Mouse (Mus musculus): Measurements from ENCODE around the gene Cnot1. TPM values are rescaled to one million over a fixed set of nuclear protein-coding genes. Genes with fewer than 3 reads are reported as not detected.

Cnot1 gene
- total RNA-seq, 1 experiment = 207 TPM

DNA sequence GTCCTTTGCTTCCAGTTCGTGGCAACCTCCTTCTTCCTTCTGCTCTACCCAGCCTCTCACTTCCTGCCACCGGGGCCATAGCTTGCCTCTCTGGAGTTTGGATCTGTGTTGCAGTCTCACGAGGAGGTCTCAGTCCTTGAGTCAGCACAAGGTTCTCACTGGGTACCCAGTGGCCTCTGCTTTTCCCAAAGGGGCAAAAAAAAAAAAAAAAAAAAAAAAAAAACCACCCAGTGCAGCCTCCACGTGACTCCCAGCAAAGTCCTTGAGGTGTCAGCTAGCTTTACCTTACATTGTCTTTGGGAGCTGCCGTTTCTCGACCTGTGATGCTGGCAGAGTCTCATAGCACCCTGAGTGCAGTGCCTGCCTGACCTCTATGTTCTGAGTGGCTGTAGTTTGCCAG is 109.1 kb downstream of the Cnot1 start:
- H3K27ac ChIP-seq (ENCODE audit: insufficient read depth, low read depth, low read length, poor library complexity, severe bottlenecking) = no peak overlapping the region
- H3K4me3 ChIP-seq (ENCODE audit: insufficient read depth in 1 of 2, low read depth in 1 of 2, low read length in 2 of 2, poor library complexity in 1 of 2, severe bottlenecking in 1 of 2) = no peak overlapping the region
- peaks cover 3 to 8% of the 10 kb centered on the region in 2 experiments; a peak in 3 of 4 replicates for H3K4me1 ChIP-seq (ENCODE audit: control insufficient read depth in 2 of 2, insufficient read depth in 2 of 2, low read length in 2 of 2, poor library complexity in 1 of 2)
- DNase-seq (ENCODE audit: low read depth, low spot score) = no peak
- TF ChIP-seq MAFK (IDR thresholded peaks at IDR 0.05; ENCODE audit: insufficient read depth, low read depth, low read length) (no peak), HCFC1 (IDR thresholded peaks at IDR 0.05; ENCODE audit: borderline replicate concordance, insufficient read depth, low read length) (no peak), ZNF384 (IDR thresholded peaks at IDR 0.05; ENCODE audit: low read depth, low read length) (peak; percentile 53; the same call in 1 of the 2 replicates)
- no peak overlapping the region for H3K9ac ChIP-seq (ENCODE audit: insufficient read depth, low read depth, low read length, poor library complexity, severe bottlenecking)
- H3K36me3 ChIP-seq (ENCODE audit: control insufficient read depth, insufficient read depth, low read length, poor library complexity, severe bottlenecking) = no peaks in the 10 kb centered on the region
- in situ Hi-C loops (cut with MboI; ENCODE audit: low sequenced_read_pairs in 2 of 2, unreplicated experiment in 2 of 2) = loop anchor here in 1 of 2 experiments (5.0 kb wide), 1 partner anchor 96 kb away; no protein-coding TSS in a partner anchor
- H3K9me3 ChIP-seq (ENCODE audit: control insufficient read depth, insufficient read depth, low read depth, low read length) = no peaks in the 10 kb centered on the region

DNA sequence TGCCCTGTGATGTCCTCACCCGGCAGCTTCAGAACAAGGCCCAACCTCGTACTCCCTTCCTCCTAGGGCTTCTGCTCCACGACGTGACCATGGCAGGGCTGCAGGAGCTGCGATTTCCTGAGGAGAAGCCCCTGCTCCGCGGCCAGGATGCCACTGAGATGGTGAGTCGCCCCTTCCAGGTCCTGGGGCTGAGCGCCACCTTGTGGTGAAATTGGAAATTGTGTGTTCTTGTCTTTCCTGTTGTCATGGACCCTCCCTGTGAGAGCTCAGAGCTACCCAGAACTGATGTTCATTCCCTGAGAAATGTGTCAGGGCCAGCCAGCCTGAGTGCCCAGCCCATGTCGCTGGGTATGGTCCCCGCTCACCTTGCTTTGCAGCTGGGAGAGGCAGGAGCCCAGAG is 110.1 kb downstream of the Cnot1 start:
- in situ Hi-C loops (cut with MboI; ENCODE audit: low sequenced_read_pairs in 2 of 2, unreplicated experiment in 2 of 2) = loop anchor here in 1 of 2 experiments (5.0 kb wide), 1 partner anchor 95 kb away; no protein-coding TSS in a partner anchor
- TF ChIP-seq ZC3H11A (IDR thresholded peaks at IDR 0.05; ENCODE audit: borderline replicate concordance, low read depth, low read length) (peak; percentile 88; the same call in 1 of the 2 replicates), ZNF384 (IDR thresholded peaks at IDR 0.05; ENCODE audit: low read depth, low read length) (no peak), HCFC1 (IDR thresholded peaks at IDR 0.05; ENCODE audit: borderline replicate concordance, insufficient read depth, low read length) (no peak)
- H3K9ac ChIP-seq (ENCODE audit: insufficient read depth, low read depth, low read length, poor library complexity, severe bottlenecking) = no peak overlapping the region

DNA sequence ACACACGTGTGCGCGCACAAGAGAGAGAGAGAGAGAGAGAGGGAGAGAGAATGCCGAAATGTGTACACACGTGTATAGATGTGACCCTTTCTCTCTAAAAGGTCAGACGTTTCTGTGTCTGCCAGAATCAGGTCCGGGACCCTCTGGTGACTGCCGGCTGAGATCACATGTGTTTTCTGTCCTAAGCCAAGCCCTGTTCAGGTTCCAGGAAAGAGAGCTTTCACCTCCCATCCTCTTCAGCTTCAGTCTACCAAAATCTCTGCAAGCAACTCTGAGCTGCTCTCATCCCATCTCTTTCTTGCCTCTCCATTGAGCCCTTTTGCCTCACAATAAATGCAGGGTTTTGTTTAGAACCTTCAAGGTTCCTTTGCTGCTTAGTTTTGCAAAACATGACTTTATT is 110.6 kb downstream of the Cnot1 start:
- no peak for DNase-seq (ENCODE audit: low read depth, low spot score)
- Histone ChIP-seq H3K9me3 (ENCODE audit: control insufficient read depth, insufficient read depth, low read depth, low read length) (no peaks in the 10 kb centered on the region), H3K9ac (ENCODE audit: insufficient read depth, low read depth, low read length, poor library complexity, severe bottlenecking) (no peak overlapping the region; the same call in 1 of the 2 replicates), H3K36me3 (ENCODE audit: control insufficient read depth, insufficient read depth, low read length, poor library complexity, severe bottlenecking) (no peaks in the 10 kb centered on the region), H3K4me1 (ENCODE audit: control insufficient read depth in 2 of 2, insufficient read depth in 2 of 2, low read length in 2 of 2, poor library complexity in 1 of 2) (peaks cover 3 to 7% of the 10 kb centered on the region in 2 experiments; a peak in 2 of 4 replicates), H3K4me3 (ENCODE audit: insufficient read depth in 1 of 2, low read depth in 1 of 2, low read length in 2 of 2, poor library complexity in 1 of 2, severe bottlenecking in 1 of 2) (peak overlapping the region in 1 of 2 experiments; percentile 46; a peak in 1 of 4 replicates), H3K27ac (ENCODE audit: insufficient read depth, low read depth, low read length, poor library complexity, severe bottlenecking) (0 out of 2 replicates have a peak overlapping the region, but pooled peaks have one; percentile 3)
- TF ChIP-seq MAFK (IDR thresholded peaks at IDR 0.05; ENCODE audit: insufficient read depth, low read depth, low read length) (no peak), HCFC1 (IDR thresholded peaks at IDR 0.05; ENCODE audit: borderline replicate concordance, insufficient read depth, low read length) (no peak), ZC3H11A (IDR thresholded peaks at IDR 0.05; ENCODE audit: borderline replicate concordance, low read depth, low read length) (no peak), ZNF384 (IDR thresholded peaks at IDR 0.05; ENCODE audit: low read depth, low read length) (no peak), CHD2 (IDR thresholded peaks at IDR 0.05; ENCODE audit: low read depth, low read length) (no peak)
- in situ Hi-C loops (cut with MboI; ENCODE audit: low sequenced_read_pairs in 2 of 2, unreplicated experiment in 2 of 2) = loop anchor here in 1 of 2 experiments (5.0 kb wide), 1 partner anchor 94 kb away; no protein-coding TSS in a partner anchor

More for the DNA sequence above, 110.1 kb downstream of the Cnot1 start:
- Histone ChIP-seq H3K27ac (ENCODE audit: insufficient read depth, low read depth, low read length, poor library complexity, severe bottlenecking) (no peak overlapping the region), H3K4me1 (ENCODE audit: control insufficient read depth in 2 of 2, insufficient read depth in 2 of 2, low read length in 2 of 2, poor library complexity in 1 of 2) (peaks cover 3 to 7% of the 10 kb centered on the region in 2 experiments; a peak in 2 of 4 replicates), H3K4me3 (ENCODE audit: insufficient read depth in 1 of 2, low read depth in 1 of 2, low read length in 2 of 2, poor library complexity in 1 of 2, severe bottlenecking in 1 of 2) (peak overlapping the region in 1 of 2 experiments; percentile 46; a peak in 3 of 4 replicates), H3K9me3 (ENCODE audit: control insufficient read depth, insufficient read depth, low read depth, low read length) (no peaks in the 10 kb centered on the region), H3K36me3 (ENCODE audit: control insufficient read depth, insufficient read depth, low read length, poor library complexity, severe bottlenecking) (no peaks in the 10 kb centered on the region)
- DNase-seq (ENCODE audit: low read depth, low spot score) = peak; percentile 95

- in situ Hi-C loops (cut with MboI; ENCODE audit: low sequenced_read_pairs in 2 of 2, unreplicated experiment in 2 of 2) = loop anchor here in 1 of 2 experiments (5.0 kb wide), 1 partner anchor 92 kb away; no protein-coding TSS in a partner anchor
- TF ChIP-seq ZNF384 (IDR thresholded peaks at IDR 0.05; ENCODE audit: low read depth, low read length) (no peak), ZC3H11A (IDR thresholded peaks at IDR 0.05; ENCODE audit: borderline replicate concordance, low read depth, low read length) (no peak), HCFC1 (IDR thresholded peaks at IDR 0.05; ENCODE audit: borderline replicate concordance, insufficient read depth, low read length) (no peak), MAFK (IDR thresholded peaks at IDR 0.05; ENCODE audit: insufficient read depth, low read depth, low read length) (no peak), CHD2 (IDR thresholded peaks at IDR 0.05; ENCODE audit: low read depth, low read length) (no peak)
- no peak overlapping the region for H3K27ac ChIP-seq (ENCODE audit: insufficient read depth, low read depth, low read length, poor library complexity, severe bottlenecking)
- no peaks in the 10 kb centered on the region for H3K36me3 ChIP-seq (ENCODE audit: control insufficient read depth, insufficient read depth, low read length, poor library complexity, severe bottlenecking)
- H3K4me1 ChIP-seq (ENCODE audit: control insufficient read depth in 2 of 2, insufficient read depth in 2 of 2, low read length in 2 of 2, poor library complexity in 1 of 2) = peaks cover 3 to 7% of the 10 kb centered on the region in 2 experiments; a peak in 2 of 4 replicates
- H3K9me3 ChIP-seq (ENCODE audit: control insufficient read depth, insufficient read depth, low read depth, low read length) = no peaks in the 10 kb centered on the region
- no peak overlapping the region; a peak in 1 of 4 replicates for H3K4me3 ChIP-seq (ENCODE audit: insufficient read depth in 1 of 2, low read depth in 1 of 2, low read length in 2 of 2, poor library complexity in 1 of 2, severe bottlenecking in 1 of 2)
- no peak for DNase-seq (ENCODE audit: low read depth, low spot score)
- H3K9ac ChIP-seq (ENCODE audit: insufficient read depth, low read depth, low read length, poor library complexity, severe bottlenecking) = no peak overlapping the region
Measured at GRCm38 (mm10) chr8:95694631-95695030, 112.6 kb downstream of the Cnot1 start.

Measured in ES-E14 (cell line).